Mouse (Mus musculus) forebrain, embryonic 12.5 days (tissue): Measurements from ENCODE around the gene Megf6. TPM values are rescaled to one million over a fixed set of nuclear protein-coding genes. Genes with fewer than 3 reads are reported as not detected.
A peak's percentile ranks its signal among the peaks of the same experiment; 100 is the strongest.

Experiments
- ATAC-seq: fragments of 200-750 bp; cut with Nextera tagmentation; 2 replicates; pipeline ENCODE4 v1.8.0; 2017; ENCODE audit warnings: moderate TSS enrichment; ENCODE audit not compliant: low FRiP score
- H3K27ac ChIP-seq: fragments of 300-500 bp; sonication (generic); 2 replicates; pipeline ENCODE4 v1.5.1; 2016; ENCODE audit warnings: mild to moderate bottlenecking
- H3K27me3 ChIP-seq: fragments of 300-500 bp; sonication (generic); 2 replicates; pipeline ENCODE4 v1.6.1; 2016; ENCODE audit warnings: mild to moderate bottlenecking
- H3K36me3 ChIP-seq: fragments of 300-500 bp; sonication (generic); replicated peaks from 2 replicates; pipeline ENCODE4 v1.6.1; 2016; ENCODE audit warnings: mild to moderate bottlenecking
- H3K4me1 ChIP-seq: fragments of 300-500 bp; sonication (generic); 2 replicates; pipeline ENCODE4 v1.6.1; 2016
- H3K4me2 ChIP-seq: fragments of 300-500 bp; sonication (generic); 2 replicates; pipeline ENCODE4 v1.6.1; 2016; ENCODE audit warnings: mild to moderate bottlenecking, moderate library complexity
- H3K4me3 ChIP-seq: fragments of 300-500 bp; sonication (generic); replicated peaks from 2 replicates; pipeline ENCODE4 v1.5.1; 2016; ENCODE audit warnings: mild to moderate bottlenecking
- H3K9ac ChIP-seq: fragments of 300-500 bp; sonication (generic); 2 replicates; pipeline ENCODE4 v1.6.1; 2016; ENCODE audit warnings: mild to moderate bottlenecking
- H3K9me3 ChIP-seq: fragments of 300-500 bp; sonication (generic); 2 replicates; pipeline ENCODE4 v1.6.1; 2016
- WGBS: fragments of 180-500 bp; shearing (Covaris S2); methylation state at CpG from one replicate; pipeline ENCODE4 v1.1.7; 2016; 5-methylcytosine and 5-hydroxymethylcytosine counted together
- polyA plus RNA-seq: library from polyadenylated mRNA; unstranded; fragments of >200 nt; fragmentation: Nextera tagmentation; extraction: Ambion mirVana; gene quantifications from 2 replicates; pipeline ENCODE4 v1.2.1, GENCODE M21; 2016

Gene Megf6
- polyA plus RNA-seq, 1 experiment from 2014 or later = 21.7 TPM

GRCm38 (mm10) chr4:154246115-154247040, 75.8 kb downstream of the Megf6 start:
- Histone ChIP-seq H3K36me3 (no peaks in the 10 kb centered on the region), H3K4me3 (0 out of 2 replicates have a peak overlapping the region, but pooled peaks have one; percentile 7), H3K4me1 (peaks cover 30% of the 10 kb centered on the region), H3K4me2 (peak overlapping the region; percentile 51), H3K9me3 (no peaks in the 10 kb centered on the region), H3K9ac (no peak overlapping the region), H3K27me3 (no peaks in the 10 kb centered on the region), H3K27ac (no peak overlapping the region)
- peak; percentile 57 for ATAC-seq
- 6% methylated on average over 19 of the region's 19 CpGs for WGBS

- Histone ChIP-seq H3K9me3 (no peaks in the 10 kb centered on the region), H3K4me1 (peaks cover 30% of the 10 kb centered on the region), H3K9ac (no peak overlapping the region), H3K27me3 (no peaks in the 10 kb centered on the region), H3K4me2 (peak overlapping the region; percentile 51; the same call in 1 of the 2 replicates), H3K27ac (no peak overlapping the region), H3K36me3 (no peaks in the 10 kb centered on the region), H3K4me3 (no peak overlapping the region)
- ATAC-seq = 0 out of 2 replicates have a peak, but pooled peaks have one; percentile 4
- WGBS = 39% methylated on average over 22 of the region's 22 CpGs
Observed at GRCm38 (mm10) chr4:154247207-154248091, 76.9 kb downstream of the Megf6 start.

GRCm38 (mm10) chr4:154248092-154248805, 77.7 kb downstream of the Megf6 start:
- H3K36me3 ChIP-seq = no peaks in the 10 kb centered on the region
- H3K4me3 ChIP-seq = no peak overlapping the region
- 78% methylated on average over 21 of the region's 21 CpGs for WGBS
- H3K9me3 ChIP-seq = no peaks in the 10 kb centered on the region
- no peak for ATAC-seq
- no peak overlapping the region for H3K4me2 ChIP-seq
- peak overlapping the region; percentile 25; the same call in 1 of the 2 replicates for H3K27ac ChIP-seq
- 0 out of 2 replicates have a peak overlapping the region, but pooled peaks have one; percentile 12 for H3K9ac ChIP-seq
- peaks cover 30% of the 10 kb centered on the region for H3K4me1 ChIP-seq
- no peaks in the 10 kb centered on the region for H3K27me3 ChIP-seq

GRCm38 (mm10) chr4:154249316-154249715, 78.8 kb downstream of the Megf6 start:
- no peak overlapping the region for H3K4me3 ChIP-seq
- H3K9me3 ChIP-seq = no peaks in the 10 kb centered on the region
- no peak overlapping the region for H3K4me2 ChIP-seq
- H3K9ac ChIP-seq = no peak overlapping the region
- H3K27me3 ChIP-seq = no peaks in the 10 kb centered on the region
- 0 out of 2 replicates have a peak overlapping the region, but pooled peaks have one; percentile 13 for H3K27ac ChIP-seq
- WGBS = 55% methylated on average over 8 of the region's 8 CpGs
- no peaks in the 10 kb centered on the region for H3K36me3 ChIP-seq
- no peak for ATAC-seq
- H3K4me1 ChIP-seq = peaks cover 30% of the 10 kb centered on the region

GRCm38 (mm10) chr4:154252537-154253255, 82.2 kb downstream of the Megf6 start:
- Histone ChIP-seq H3K9me3 (no peaks in the 10 kb centered on the region), H3K4me3 (no peak overlapping the region), H3K27ac (no peak overlapping the region), H3K4me2 (no peak overlapping the region), H3K9ac (no peak overlapping the region), H3K4me1 (peaks cover 14% of the 10 kb centered on the region), H3K27me3 (no peaks in the 10 kb centered on the region), H3K36me3 (no peaks in the 10 kb centered on the region)
- no peak for ATAC-seq
- WGBS = 92% methylated on average over 20 of the region's 20 CpGs

- H3K27ac ChIP-seq = no peak overlapping the region
- no peaks in the 10 kb centered on the region for H3K27me3 ChIP-seq
- H3K4me2 ChIP-seq = no peak overlapping the region
- H3K9ac ChIP-seq = no peak overlapping the region
- no peak overlapping the region for H3K4me3 ChIP-seq
- WGBS = 89% methylated on average over 5 of the region's 5 CpGs
- H3K4me1 ChIP-seq = no peaks in the 10 kb centered on the region
- peaks cover 14% of the 10 kb centered on the region for H3K36me3 ChIP-seq
- ATAC-seq = no peak
- peaks cover 6% of the 10 kb centered on the region; the same call in 1 of the 2 replicates for H3K9me3 ChIP-seq
Observed at GRCm38 (mm10) chr4:154260755-154261154, 90.2 kb downstream of the Megf6 start.

GRCm38 (mm10) chr4:154262071-154262470, 91.5 kb downstream of the Megf6 start:
- no peak overlapping the region for H3K27ac ChIP-seq
- ATAC-seq = no peak
- no peaks in the 10 kb centered on the region for H3K4me1 ChIP-seq
- H3K4me2 ChIP-seq = no peak overlapping the region
- H3K27me3 ChIP-seq = no peaks in the 10 kb centered on the region
- H3K9ac ChIP-seq = no peak overlapping the region
- H3K4me3 ChIP-seq = no peak overlapping the region
- 50% methylated on average over 4 of the region's 4 CpGs for WGBS
- peaks cover 14% of the 10 kb centered on the region for H3K36me3 ChIP-seq
- peaks cover 6% of the 10 kb centered on the region; the same call in 1 of the 2 replicates for H3K9me3 ChIP-seq

- Histone ChIP-seq H3K4me3 (no peak overlapping the region), H3K4me1 (no peaks in the 10 kb centered on the region), H3K9ac (no peak overlapping the region), H3K4me2 (no peak overlapping the region), H3K27me3 (no peaks in the 10 kb centered on the region), H3K36me3 (peaks cover 14% of the 10 kb centered on the region), H3K27ac (no peak overlapping the region), H3K9me3 (peaks cover 6% of the 10 kb centered on the region; the same call in 1 of the 2 replicates)
- WGBS = 87% methylated on average over 6 of the region's 6 CpGs
- ATAC-seq = no peak
Observed at GRCm38 (mm10) chr4:154267511-154267910, 97.0 kb downstream of the Megf6 start.

- no peaks in the 10 kb centered on the region for H3K4me1 ChIP-seq
- H3K36me3 ChIP-seq = peaks cover 4% of the 10 kb centered on the region; the same call in 1 of the 2 replicates
- no peak overlapping the region for H3K4me2 ChIP-seq
- ATAC-seq = no peak
- H3K4me3 ChIP-seq = no peak overlapping the region
- WGBS = 56% methylated on average over 10 of the region's 10 CpGs
- no peak overlapping the region for H3K9ac ChIP-seq
- no peak overlapping the region for H3K27ac ChIP-seq
- no peaks in the 10 kb centered on the region for H3K27me3 ChIP-seq
- H3K9me3 ChIP-seq = no peaks in the 10 kb centered on the region
Observed at GRCm38 (mm10) chr4:154269520-154269919, 99.0 kb downstream of the Megf6 start.

GRCm38 (mm10) chr4:154273000-154273399, 102.5 kb downstream of the Megf6 start:
- no peak overlapping the region for H3K4me2 ChIP-seq
- H3K36me3 ChIP-seq = peaks cover 4% of the 10 kb centered on the region; the same call in 1 of the 2 replicates
- WGBS = 52% methylated on average over 3 of the region's 3 CpGs
- no peaks in the 10 kb centered on the region for H3K9me3 ChIP-seq
- no peak overlapping the region for H3K4me3 ChIP-seq
- no peaks in the 10 kb centered on the region for H3K4me1 ChIP-seq
- no peak overlapping the region for H3K27ac ChIP-seq
- ATAC-seq = no peak
- H3K9ac ChIP-seq = no peak overlapping the region
- no peaks in the 10 kb centered on the region for H3K27me3 ChIP-seq

- H3K4me3 ChIP-seq = no peak overlapping the region
- H3K4me1 ChIP-seq = no peaks in the 10 kb centered on the region
- H3K36me3 ChIP-seq = 0 out of 2 replicates have a peak, but pooled peaks cover under 1% of the 10 kb centered on the region
- no peak overlapping the region for H3K4me2 ChIP-seq
- no peak overlapping the region for H3K27ac ChIP-seq
- WGBS = 91% methylated on average over 9 of the region's 9 CpGs
- ATAC-seq = no peak
- H3K27me3 ChIP-seq = no peaks in the 10 kb centered on the region
- no peaks in the 10 kb centered on the region for H3K9me3 ChIP-seq
- no peak overlapping the region for H3K9ac ChIP-seq
Observed at GRCm38 (mm10) chr4:154279481-154279880, 109.0 kb downstream of the Megf6 start.
